Mouse (Mus musculus) stomach, postnatal 0 days (tissue): Measurements from ENCODE around the gene Aldh18a1.

Experiments used
- CTCF ChIP-seq: IDR thresholded peaks from 2 replicates; pipeline ENCODE4 v1.5.1; 2016; ENCODE audit warnings: antibody characterized with exemption, low read depth, mild to moderate bottlenecking, moderate library complexity
- EP300 ChIP-seq: optimal IDR thresholded peaks from 2 replicates; pipeline ENCODE3; 2016; ENCODE audit warnings: antibody characterized with exemption

- TF ChIP-seq CTCF (no peak), EP300 (no peak)
These were observed 72.7 kb downstream of the Aldh18a1 start for GRCm38 (mm10) chr19:40515596-40515995.
